Mouse (Mus musculus) left cerebral cortex, adult 8-10 months (tissue): ENCODE measurements around the gene Rabl6. TPM values are rescaled to one million over a fixed set of nuclear protein-coding genes. Genes with fewer than 3 reads are reported as not detected.

Experiments
- DNase-seq, 2 experiments: peaks; one replicate each; pipeline ENCODE4 v3.0.0; 2022; ENCODE audit warnings: low spot score in 2 of 2
- total RNA-seq, 4 experiments: library from RNA; stranded (reverse); gene quantifications; 2 replicates each; pipeline ENCODE4 v1.2.4; 2022

Gene Rabl6
- total RNA-seq, 4 experiments from 2014 or later: 135 to 160 (median 145) TPM

GRCm38 (mm10) chr2:25596765-25597510, 11.4 kb downstream of the Rabl6 start:
- DNase-seq: no peak

DNA sequence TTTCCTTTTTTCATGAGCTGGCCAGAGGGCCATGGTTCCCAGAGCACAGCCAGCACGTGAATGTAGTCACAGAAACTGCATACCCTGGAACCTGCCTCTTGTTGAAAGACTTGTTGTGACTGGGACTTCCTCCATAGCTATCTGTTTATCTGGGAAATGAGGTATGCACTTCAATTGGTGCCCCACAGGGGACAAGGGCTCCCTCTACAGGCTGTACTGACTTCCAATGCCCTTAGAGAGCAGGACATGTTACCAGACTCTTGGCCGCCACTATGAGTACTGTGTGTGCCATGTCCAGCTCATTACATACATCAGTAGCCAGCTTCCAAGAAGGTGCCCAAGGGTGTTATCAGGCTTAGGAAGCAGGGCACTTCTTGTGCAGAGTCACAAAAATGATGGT, 16.5 kb downstream of the Rabl6 start:
- no peak for DNase-seq

GRCm38 (mm10) chr2:25588227-25588907, 20.0 kb downstream of the Rabl6 start:
- DNase-seq: no peak

GRCm38 (mm10) chr2:25587290-25587689, 21.0 kb downstream of the Rabl6 start:
- no peak for DNase-seq

- no peak for DNase-seq
These were observed 22.7 kb downstream of the Rabl6 start for GRCm38 (mm10) chr2:25585601-25586000.

- peak in 1 of 2 experiments; percentile 48 for DNase-seq
These were observed 23.5 kb downstream of the Rabl6 start for GRCm38 (mm10) chr2:25584856-25585255.

- no peak for DNase-seq
These were observed 24.2 kb downstream of the Rabl6 start for GRCm38 (mm10) chr2:25584152-25584551.

- DNase-seq: no peak
These were observed 24.8 kb downstream of the Rabl6 start for GRCm38 (mm10) chr2:25583571-25583970.

DNA sequence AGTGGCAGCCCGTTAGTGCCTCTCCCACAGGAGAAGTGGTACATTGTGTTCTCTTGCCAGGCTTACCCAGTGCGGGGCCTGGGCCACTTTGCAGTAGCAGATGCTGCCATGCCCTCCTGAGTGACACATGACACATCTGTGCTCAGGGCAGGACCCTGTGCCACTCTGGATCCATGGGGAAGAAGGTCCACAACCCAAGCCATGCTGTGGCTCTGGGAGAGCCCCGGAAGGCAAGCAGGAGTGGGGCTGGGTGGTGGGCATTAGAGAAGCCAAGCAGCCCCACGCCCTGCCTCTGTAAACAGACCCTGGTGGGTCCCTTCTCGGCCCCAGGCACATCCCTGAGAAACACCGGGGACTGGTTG, 25.2 kb downstream of the Rabl6 start:
- peak in 1 of 2 experiments; percentile 35 for DNase-seq

DNA sequence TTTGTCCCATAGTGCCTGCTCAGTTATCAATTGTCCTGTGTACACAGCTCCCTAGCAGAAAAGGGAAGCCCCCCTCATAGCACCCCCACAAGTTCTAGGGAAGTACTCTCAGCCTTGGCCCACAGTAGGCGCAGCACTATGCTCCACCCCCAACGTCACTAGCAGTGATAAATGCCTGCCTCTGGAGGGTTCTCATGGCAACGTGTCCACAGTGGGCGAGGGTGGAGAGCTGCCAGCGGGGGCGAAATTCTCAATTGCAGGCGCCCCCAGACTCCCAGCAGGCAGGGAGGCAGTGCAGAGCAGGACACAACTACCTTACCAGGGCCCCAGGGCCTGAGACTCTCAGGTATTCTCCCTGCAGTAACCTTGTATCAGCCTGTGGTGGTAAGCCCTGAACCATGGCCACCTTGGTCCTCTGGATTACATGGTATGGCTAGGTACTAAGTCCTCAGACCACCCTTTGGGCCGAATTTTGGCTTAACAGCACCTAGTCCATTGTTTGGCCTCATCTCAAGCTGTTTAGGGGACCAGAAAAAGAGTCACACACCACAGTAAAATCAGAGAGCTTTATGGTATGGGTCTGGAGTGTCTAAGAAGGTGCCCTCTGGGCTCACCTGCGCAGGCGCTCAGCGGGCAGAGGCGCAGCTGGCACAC, 25.7 kb downstream of the Rabl6 start:
- peak; percentile 71 to 87 for DNase-seq

- peak in 1 of 2 experiments; percentile 53 for DNase-seq
These were observed 26.4 kb downstream of the Rabl6 start for GRCm38 (mm10) chr2:25581901-25582301.

GRCm38 (mm10) chr2:25581294-25581864, 26.9 kb downstream of the Rabl6 start, which contains the start of gene Ajm1:
Gene Ajm1 (minus strand): TSS chr2:25581757.
- DNase-seq: peak; percentile 72 to 74

DNA sequence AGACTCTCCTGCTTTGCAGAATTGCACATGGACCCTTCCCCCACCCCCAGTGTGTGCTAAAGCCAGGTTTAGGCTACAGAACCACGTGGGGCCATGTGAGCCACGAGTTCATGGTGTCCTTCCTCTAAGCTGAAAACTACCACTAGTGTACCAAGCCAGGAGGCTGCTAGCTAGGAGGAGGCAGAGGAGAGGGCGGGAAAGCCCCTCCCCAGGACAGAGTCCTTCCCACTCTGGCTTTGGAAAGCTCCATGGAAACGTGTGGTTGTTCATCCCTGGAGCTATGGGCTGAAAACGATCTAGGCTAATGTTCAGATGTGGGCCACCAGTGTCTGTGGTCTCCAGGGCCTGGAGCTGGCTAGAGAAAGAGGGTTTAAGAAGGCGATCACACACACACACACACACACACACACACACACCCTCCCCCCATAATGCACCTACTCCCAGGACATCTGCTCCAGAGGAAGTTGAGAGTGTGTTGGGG, 27.7 kb downstream of the Rabl6 start:
- DNase-seq: peak; percentile 36 to 58

DNA sequence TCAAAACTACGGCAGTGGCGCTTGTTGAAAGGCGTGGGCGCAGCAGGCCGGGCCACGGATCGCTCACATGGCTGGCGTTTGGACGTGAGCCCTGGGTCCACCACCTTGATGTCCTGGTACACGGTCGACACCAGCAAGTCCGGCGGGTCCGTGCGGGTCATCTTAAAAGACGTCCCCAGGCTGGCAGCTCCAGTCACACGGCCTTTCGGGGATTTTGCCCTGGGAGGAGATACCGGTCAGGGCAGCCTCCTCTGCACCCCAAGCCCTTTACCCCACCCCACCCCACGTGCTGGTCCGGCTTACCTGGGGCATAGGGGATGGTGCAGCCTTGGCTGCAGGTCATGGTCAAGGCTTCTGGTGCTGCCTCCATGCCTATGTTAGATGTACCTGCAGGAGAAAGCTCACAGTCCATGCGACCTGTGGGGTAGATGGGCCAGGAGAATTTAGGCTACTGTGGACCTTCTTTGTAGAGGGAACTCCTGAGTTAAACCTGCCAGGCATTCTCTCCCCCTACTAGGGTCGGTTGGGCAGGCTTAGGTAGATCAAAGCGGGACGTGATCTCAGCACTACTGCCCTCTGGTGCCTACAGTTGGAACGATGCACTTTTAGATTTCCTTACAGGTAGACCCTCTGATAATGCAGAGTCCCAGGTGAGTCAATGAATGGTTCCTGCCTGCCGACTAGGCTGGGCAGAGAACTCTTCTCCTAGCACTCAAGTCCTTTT, 28.4 kb downstream of the Rabl6 start:
- peak; percentile 32 to 55 for DNase-seq

DNA sequence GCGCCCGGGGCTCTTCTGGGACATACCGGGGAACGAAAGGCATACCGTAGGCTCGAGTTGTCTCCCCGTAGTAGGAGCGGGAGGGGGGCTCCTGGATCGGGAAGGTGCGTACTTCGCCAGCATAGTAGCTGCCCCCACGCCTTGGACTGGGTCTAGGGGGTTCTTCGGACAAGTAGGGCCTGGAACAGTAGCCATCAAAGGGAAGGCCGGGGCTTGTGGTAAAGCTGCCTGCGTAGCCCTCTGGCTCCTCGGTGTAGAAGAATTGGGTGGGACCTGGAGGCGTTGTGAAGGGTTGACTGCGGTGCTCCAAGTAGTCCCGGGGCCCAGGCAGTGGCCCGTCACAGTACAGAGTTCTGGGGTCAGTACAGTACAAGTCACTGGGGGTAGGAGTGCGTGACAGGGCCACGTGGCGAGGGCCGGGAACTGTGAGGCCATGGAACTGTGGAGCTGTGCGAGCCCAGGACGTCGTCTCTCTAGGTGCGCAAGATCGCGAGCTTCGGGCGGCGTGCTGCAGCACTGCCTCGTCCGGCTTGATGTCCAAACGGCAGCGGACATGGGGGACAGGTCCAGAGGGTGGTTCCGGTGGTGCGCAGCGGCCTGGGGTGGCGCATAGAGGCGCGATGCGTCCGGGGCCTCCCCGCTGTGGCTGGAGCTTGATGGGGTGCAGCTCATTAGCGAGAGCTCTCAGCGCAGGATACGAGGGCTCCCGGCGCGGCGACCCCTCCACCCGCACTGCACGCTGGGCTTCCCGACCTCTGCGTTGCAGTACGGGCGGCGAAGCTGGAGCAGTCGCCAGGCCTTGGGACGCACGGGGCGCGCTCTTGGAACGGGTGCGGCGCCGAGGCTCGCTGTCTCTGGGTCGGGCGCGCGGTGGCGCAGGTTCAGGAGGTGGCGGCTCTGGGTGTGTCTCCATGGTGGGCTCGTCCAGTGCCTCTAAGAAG, 29.3 kb downstream of the Rabl6 start:
- no peak for DNase-seq

GRCm38 (mm10) chr2:25577951-25578795, 30.1 kb downstream of the Rabl6 start:
- DNase-seq: no peak

- DNase-seq: peak; percentile 36 to 66
These were observed 31.1 kb downstream of the Rabl6 start for GRCm38 (mm10) chr2:25576965-25577891.
